Mouse (Mus musculus): ENCODE data around the gene Slc30a9.

GRCm38 (mm10) chr5:67279840-67280239, 26.9 kb upstream of the Slc30a9 start:
- TF ChIP-seq CTCF (IDR thresholded peaks at IDR 0.05; ENCODE audit: control insufficient read depth, insufficient read depth, insufficient replicate concordance, low read depth, low read length) (no peak), POLR2A (IDR thresholded peaks at IDR 0.05; ENCODE audit: control insufficient read depth, low read depth, low read length) (no peak)

Data from testis, adult 2 months (tissue).